Mouse (Mus musculus) kidney, adult 2 months (tissue): Measurements from ENCODE around the gene Med1. TPM values are rescaled to one million over a fixed set of nuclear protein-coding genes. Genes with fewer than 3 reads are reported as not detected.

Experiments
- DNase-seq: peaks from one replicate; pipeline ENCODE4 v3.0.0; 2021
- H3K27ac ChIP-seq: fragments of 200-500 bp; 2 replicates; pipeline ENCODE4 v1.5.1; 2012; ENCODE audit warnings: low read depth, low read length, control low read depth, inconsistent platforms; ENCODE audit not compliant: insufficient read depth
- H3K27me3 ChIP-seq: fragments of 200-500 bp; replicated peaks from 2 replicates; pipeline ENCODE4 v1.6.1; 2012; ENCODE audit warnings: mild to moderate bottlenecking, moderate library complexity, low read length, inconsistent platforms; ENCODE audit not compliant: control insufficient read depth, insufficient read depth
- H3K36me3 ChIP-seq: fragments of 200-500 bp; 2 replicates; pipeline ENCODE4 v1.6.1; 2012; ENCODE audit warnings: mild to moderate bottlenecking, moderate library complexity, low read length, inconsistent platforms; ENCODE audit not compliant: control insufficient read depth, insufficient read depth
- H3K4me1 ChIP-seq: fragments of 200-500 bp; 2 replicates; pipeline ENCODE4 v1.6.1; 2011; ENCODE audit warnings: low read length; ENCODE audit not compliant: control insufficient read depth, insufficient read depth
- H3K4me3 ChIP-seq: fragments of 200-500 bp; 2 replicates; pipeline ENCODE4 v1.5.1; 2011; ENCODE audit warnings: mild to moderate bottlenecking, low read depth, low read length, control low read depth; ENCODE audit not compliant: insufficient read depth
- CTCF ChIP-seq: fragments of 200-500 bp; conservative IDR thresholded peaks from 2 replicates; pipeline ENCODE4 v1.5.1; 2011; ENCODE audit warnings: low read depth, mild to moderate bottlenecking, control low read depth, low read length, moderate library complexity, mixed read lengths; ENCODE audit not compliant: insufficient read depth, insufficient read length
- POLR2A ChIP-seq: fragments of 200-500 bp; IDR thresholded peaks from one replicate; pipeline ENCODE4 v1.6.1; 2011; ENCODE audit warnings: low read depth, low read length, control low read depth
- WGBS: fragments of 180-500 bp; shearing (Covaris S2); methylation state at CpG from one replicate; pipeline ENCODE4 v1.1.7; 2018; 5-methylcytosine and 5-hydroxymethylcytosine counted together
- polyA plus RNA-seq: library from polyadenylated mRNA; depleted of rRNA; stranded (reverse); fragments of >200 nt; gene quantifications from 2 replicates; pipeline ENCODE4 v1.2.3, GENCODE M21; 2012; rRNA removed

Gene Med1
- polyA plus RNA-seq, 1 experiment = 13.0 TPM

GRCm38 (mm10) chr11:98114363-98114762, 78.7 kb downstream of the Med1 start:
- 82% methylated on average over 1 of the region's 1 CpGs for WGBS
- H3K4me1 ChIP-seq = no peaks in the 10 kb centered on the region
- TF ChIP-seq POLR2A (no peak), CTCF (no peak)
- peaks cover 4% of the 10 kb centered on the region; the same call in 1 of the 2 replicates for H3K36me3 ChIP-seq
- peak; percentile 40 for DNase-seq
- no peak overlapping the region for H3K4me3 ChIP-seq
- H3K27ac ChIP-seq = peak overlapping the region; percentile 74; the same call in 1 of the 2 replicates
- no peaks in the 10 kb centered on the region for H3K27me3 ChIP-seq

GRCm38 (mm10) chr11:98113504-98113903, 79.6 kb downstream of the Med1 start:
- 78% methylated on average over 4 of the region's 4 CpGs for WGBS
- no peaks in the 10 kb centered on the region for H3K27me3 ChIP-seq
- TF ChIP-seq CTCF = no peak
- no peak for TF ChIP-seq POLR2A
- H3K4me1 ChIP-seq = no peaks in the 10 kb centered on the region
- H3K27ac ChIP-seq = no peak overlapping the region
- H3K36me3 ChIP-seq = peaks cover 6% of the 10 kb centered on the region
- H3K4me3 ChIP-seq = no peak overlapping the region
- DNase-seq = no peak

GRCm38 (mm10) chr11:98109706-98110105, 83.4 kb downstream of the Med1 start:
- H3K4me1 ChIP-seq = no peaks in the 10 kb centered on the region
- no peak for DNase-seq
- TF ChIP-seq CTCF = no peak
- TF ChIP-seq POLR2A = no peak
- no peak overlapping the region for H3K27ac ChIP-seq
- H3K27me3 ChIP-seq = no peaks in the 10 kb centered on the region
- H3K4me3 ChIP-seq = no peak overlapping the region
- 83% methylated on average over 5 of the region's 5 CpGs for WGBS
- peaks cover 8% of the 10 kb centered on the region for H3K36me3 ChIP-seq

Other genes starting within 250 kb of the Med1 start
- 1.0 TPM in 2 replicates for gene Plxdc1, start 206.8 kb downstream of the Med1 start, polyA plus RNA-seq
- 0.75 and 2.8 TPM in 2 replicates for gene Arl5c, start 197.1 kb downstream of the Med1 start, polyA plus RNA-seq
- 6.1 and 7.6 TPM in 2 replicates for gene Cacnb1, start 170.3 kb downstream of the Med1 start, polyA plus RNA-seq
- 503 and 653 TPM in 2 replicates for gene Rpl19, start 166.6 kb downstream of the Med1 start, polyA plus RNA-seq
- 0.05 and 0.42 TPM in 2 replicates for gene Stac2, start 139.8 kb downstream of the Med1 start, polyA plus RNA-seq
- 15.3 and 17.4 TPM in 2 replicates for gene Fbxl20, start 42.9 kb downstream of the Med1 start, polyA plus RNA-seq
- 11.4 and 12.0 TPM in 2 replicates for gene Cdk12, start 9.8 kb upstream of the Med1 start, polyA plus RNA-seq
- not detected in 2 replicates for gene Neurod2, start 136.4 kb upstream of the Med1 start, polyA plus RNA-seq
- gene Ppp1r1b, start 155.1 kb upstream of the Med1 start, polyA plus RNA-seq = 84.7 and 94.6 TPM in 2 replicates
- gene Stard3, start 165.1 kb upstream of the Med1 start, polyA plus RNA-seq = 59.1 and 74.9 TPM in 2 replicates
- 0.56 and 33.0 TPM in 2 replicates for gene Tcap, start 190.5 kb upstream of the Med1 start, polyA plus RNA-seq
- not detected in 2 replicates for gene Pnmt, start 193.2 kb upstream of the Med1 start, polyA plus RNA-seq
- 32.2 and 35.4 TPM in 2 replicates for gene Pgap3, start 207.2 kb upstream of the Med1 start, polyA plus RNA-seq
- gene Erbb2, start 219.2 kb upstream of the Med1 start, polyA plus RNA-seq = 44.8 and 55.9 TPM in 2 replicates
- 126 and 179 TPM in 2 replicates for gene Mien1, start 245.7 kb upstream of the Med1 start, polyA plus RNA-seq